Comparison of ENCODE assay signal across 19 mouse cellular contexts in the genomic region with DNA sequence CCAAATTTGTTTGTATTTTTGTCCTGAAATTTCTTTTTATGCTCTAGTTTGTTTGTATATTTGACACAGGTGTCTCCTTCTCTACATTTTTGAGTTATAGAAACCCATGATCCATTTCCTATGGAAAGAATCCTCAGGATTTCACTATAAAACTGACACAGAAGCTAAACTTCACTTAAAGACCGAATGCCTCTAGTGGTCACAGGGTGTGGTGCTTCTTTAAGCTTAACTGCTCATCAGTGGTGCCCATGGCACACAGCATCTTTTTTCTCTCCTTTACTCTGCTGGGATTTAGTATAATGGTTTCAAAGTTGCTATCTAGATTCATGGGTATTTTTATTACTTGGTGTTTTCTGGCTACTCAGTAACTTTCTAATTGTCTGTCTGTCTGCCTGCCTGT.
DNase-seq lines count a peak whose midpoint lies in the region; ATAC-seq and TF ChIP-seq lines count a peak whose summit lies in the region.
"Had no signal": no experiment of that assay in that cellular context is flagged by ENCODE, and none has a peak within 500 bp of the region (broad histone marks: within the 10 kb centered on the region; RNA-seq: fewer than 3 reads in every experiment).

No protein-coding gene starts in this region.

- DNase-seq in forebrain, postnatal 0 days = no peak
- DNase-seq in midbrain, embryonic 11.5 days (ENCODE audit: low spot score, missing footprints) = peak; percentile 73
- DNase-seq in midbrain, embryonic 10.5 days (ENCODE audit: low spot score) = no peak
- DNase-seq in ZHBTc4 (ENCODE audit: low read depth, low spot score) = peak; percentile 26
- no peak for DNase-seq in stomach, postnatal 0 days (ENCODE audit: low spot score)
- no peak for DNase-seq in spleen, postnatal 36 days (ENCODE audit: low spot score in 2 of 2)
- no peak for DNase-seq in layer of hippocampus, adult 9-10 months (ENCODE audit: low spot score)
- DNase-seq: cerebellum, postnatal 25 days; lung, postnatal 14 days; retina, postnatal 1 day; right cerebral cortex, postnatal 4 days had no signal

- H3K4me2 ChIP-seq in forebrain, postnatal 0 days (ENCODE audit: low read depth) = no peak overlapping the region
- H3K4me2 ChIP-seq in forebrain, embryonic 16.5 days (ENCODE audit: low read length) = no peak overlapping the region
- no peak overlapping the region for H3K4me2 ChIP-seq in midbrain, embryonic 11.5 days
- no peak overlapping the region for H3K4me2 ChIP-seq in stomach, postnatal 0 days (replicated peaks; ENCODE audit: low read depth)
- H3K4me2 ChIP-seq: heart, embryonic 13.5 days; limb, embryonic 12.5 days had no signal

- ATAC-seq in forebrain, postnatal 0 days = no peak
- no peak for ATAC-seq in forebrain, embryonic 16.5 days
- ATAC-seq in midbrain, embryonic 11.5 days (ENCODE audit: low FRiP score) = no peak
- no peak for ATAC-seq in stomach, postnatal 0 days (ENCODE audit: low FRiP score, low TSS enrichment)
- ATAC-seq: forebrain, embryonic 14.5 days; intestine, embryonic 16.5 days had no signal

- no peaks in the 10 kb centered on the region for H3K9me3 ChIP-seq in forebrain, postnatal 0 days (ENCODE audit: low read length)
- no peaks in the 10 kb centered on the region; the same call in 1 of the 2 replicates for H3K9me3 ChIP-seq in forebrain, embryonic 16.5 days (ENCODE audit: control insufficient read depth, low read length)
- H3K9me3 ChIP-seq in midbrain, embryonic 11.5 days (ENCODE audit: control insufficient read depth, low read length) = no peaks in the 10 kb centered on the region; the same call in 1 of the 2 replicates
- no peaks in the 10 kb centered on the region for H3K9me3 ChIP-seq in midbrain, embryonic 10.5 days (replicated peaks)
- H3K9me3 ChIP-seq in stomach, postnatal 0 days (ENCODE audit: control insufficient read depth, low read length) = no peaks in the 10 kb centered on the region
- H3K9me3 ChIP-seq: heart, embryonic 13.5 days; hindbrain, embryonic 10.5 days; limb, embryonic 12.5 days had no signal

- H3K9ac ChIP-seq in forebrain, postnatal 0 days = no peak overlapping the region
- H3K9ac ChIP-seq in forebrain, embryonic 16.5 days (replicated peaks; ENCODE audit: low read depth, low read length) = no peak overlapping the region
- no peak overlapping the region for H3K9ac ChIP-seq in midbrain, embryonic 11.5 days (ENCODE audit: low read length)
- H3K9ac ChIP-seq in stomach, postnatal 0 days (ENCODE audit: low read length) = no peak overlapping the region
- H3K9ac ChIP-seq: heart, embryonic 13.5 days; limb, embryonic 12.5 days; liver, embryonic 14.5 days had no signal

- H3K4me3 ChIP-seq in forebrain, postnatal 0 days (ENCODE audit: low read depth, low read length) = no peak overlapping the region
- no peak overlapping the region for H3K4me3 ChIP-seq in forebrain, embryonic 16.5 days (replicated peaks; ENCODE audit: low read length)
- no peak overlapping the region for H3K4me3 ChIP-seq in midbrain, embryonic 11.5 days (ENCODE audit: low read depth, low read length)
- no peak overlapping the region for H3K4me3 ChIP-seq in midbrain, embryonic 10.5 days
- H3K4me3 ChIP-seq in stomach, postnatal 0 days (ENCODE audit: low read depth, low read length) = no peak overlapping the region
- H3K4me3 ChIP-seq: erythroblast, embryonic 14.5 days; heart, embryonic 13.5 days; hindbrain, embryonic 10.5 days; limb, embryonic 12.5 days had no signal

- H3K36me3 ChIP-seq in forebrain, postnatal 0 days (ENCODE audit: insufficient read depth) = no peaks in the 10 kb centered on the region
- H3K36me3 ChIP-seq in forebrain, embryonic 16.5 days (ENCODE audit: control insufficient read depth, insufficient read depth) = no peaks in the 10 kb centered on the region
- no peaks in the 10 kb centered on the region for H3K36me3 ChIP-seq in midbrain, embryonic 11.5 days (ENCODE audit: control insufficient read depth, insufficient read depth, low read length)
- no peaks in the 10 kb centered on the region for H3K36me3 ChIP-seq in midbrain, embryonic 10.5 days
- no peaks in the 10 kb centered on the region for H3K36me3 ChIP-seq in stomach, postnatal 0 days (ENCODE audit: control insufficient read depth, insufficient read depth, low read length)
- H3K36me3 ChIP-seq: heart, embryonic 13.5 days; hindbrain, embryonic 10.5 days; limb, embryonic 12.5 days had no signal

- 69% methylated on average over 1 of the region's 1 CpGs for WGBS in forebrain, postnatal 0 days
- WGBS in forebrain, embryonic 16.5 days = 65% methylated on average over 1 of the region's 1 CpGs
- WGBS in midbrain, embryonic 11.5 days = 68% methylated on average over 1 of the region's 1 CpGs
- 83% methylated on average over 1 of the region's 1 CpGs for WGBS in midbrain, embryonic 10.5 days
- WGBS in stomach, postnatal 0 days = 63% methylated on average over 1 of the region's 1 CpGs

- H3K27me3 ChIP-seq in forebrain, postnatal 0 days (ENCODE audit: insufficient read depth, low read length) = no peaks in the 10 kb centered on the region
- no peaks in the 10 kb centered on the region; the same call in 1 of the 2 replicates for H3K27me3 ChIP-seq in forebrain, embryonic 16.5 days (replicated peaks; ENCODE audit: control insufficient read depth, insufficient read depth, low read length)
- no peaks in the 10 kb centered on the region for H3K27me3 ChIP-seq in midbrain, embryonic 11.5 days (ENCODE audit: control insufficient read depth, insufficient read depth, low read length)
- no peaks in the 10 kb centered on the region for H3K27me3 ChIP-seq in midbrain, embryonic 10.5 days (ENCODE audit: low read depth, poor library complexity, severe bottlenecking)
- no peaks in the 10 kb centered on the region for H3K27me3 ChIP-seq in stomach, postnatal 0 days (ENCODE audit: control insufficient read depth, insufficient read depth, low read length)
- H3K27me3 ChIP-seq: limb, embryonic 12.5 days had no signal

- no peak for TF ChIP-seq EP300 in stomach, postnatal 0 days (optimal IDR thresholded peaks at IDR 0.05)

- peak; percentile 40 for TF ChIP-seq CTCF in forebrain, postnatal 0 days (IDR thresholded peaks at IDR 0.05; ENCODE audit: low read depth)
- TF ChIP-seq CTCF in stomach, postnatal 0 days (IDR thresholded peaks at IDR 0.05; ENCODE audit: low read depth) = peak; percentile 48

- H3K4me1 ChIP-seq in forebrain, postnatal 0 days (ENCODE audit: insufficient read depth) = no peaks in the 10 kb centered on the region
- H3K4me1 ChIP-seq in forebrain, embryonic 16.5 days (replicated peaks; ENCODE audit: control insufficient read depth, insufficient read depth, low read length) = no peaks in the 10 kb centered on the region
- peaks cover 9% of the 10 kb centered on the region for H3K4me1 ChIP-seq in midbrain, embryonic 11.5 days (ENCODE audit: control insufficient read depth, insufficient read depth, low read length)
- peaks cover 23% of the 10 kb centered on the region for H3K4me1 ChIP-seq in midbrain, embryonic 10.5 days
- no peaks in the 10 kb centered on the region for H3K4me1 ChIP-seq in stomach, postnatal 0 days (replicated peaks; ENCODE audit: control insufficient read depth, insufficient read depth)
- H3K4me1 ChIP-seq: limb, embryonic 12.5 days had no signal

- H3K27ac ChIP-seq in forebrain, postnatal 0 days (ENCODE audit: low read depth, low read length) = no peak overlapping the region
- no peak overlapping the region for H3K27ac ChIP-seq in forebrain, embryonic 16.5 days (ENCODE audit: low read length)
- no peak overlapping the region for H3K27ac ChIP-seq in midbrain, embryonic 11.5 days (ENCODE audit: low read depth, low read length)
- H3K27ac ChIP-seq in midbrain, embryonic 10.5 days (replicated peaks) = no peak overlapping the region
- H3K27ac ChIP-seq in stomach, postnatal 0 days (replicated peaks) = no peak overlapping the region
- H3K27ac ChIP-seq: heart, embryonic 13.5 days; hindbrain, embryonic 10.5 days; limb, embryonic 12.5 days; liver, embryonic 14.5 days had no signal

Comparison
In these comparisons a context has a peak if more than half of its experiments do, and no peak if none do; other contexts are left out.
1. DNase-seq: peak in midbrain, embryonic 11.5 days (single experiment) and ZHBTc4 (single experiment); none in forebrain, postnatal 0 days (single experiment), midbrain, embryonic 10.5 days (single experiment), stomach, postnatal 0 days (single experiment), spleen, postnatal 36 days (0 of 2) and layer of hippocampus, adult 9-10 months (single experiment).